Mouse (Mus musculus) hindbrain, embryonic 12.5 days (tissue): ENCODE results near the gene Masp1. TPM values are rescaled to one million over a fixed set of nuclear protein-coding genes. Genes with fewer than 3 reads are reported as not detected.

Experiments used
- ATAC-seq: fragments of 200-750 bp; cut with Nextera tagmentation; 2 replicates; pipeline ENCODE4 v1.8.0; 2017; ENCODE audit warnings: moderate TSS enrichment; ENCODE audit not compliant: low FRiP score
- H3K27ac ChIP-seq: fragments of 300-500 bp; sonication (generic); 2 replicates; pipeline ENCODE4 v1.5.1; 2016; ENCODE audit warnings: mild to moderate bottlenecking
- H3K27me3 ChIP-seq: fragments of 300-500 bp; sonication (generic); 2 replicates; pipeline ENCODE4 v1.6.1; 2016; ENCODE audit warnings: mild to moderate bottlenecking
- H3K36me3 ChIP-seq: fragments of 300-500 bp; sonication (generic); 2 replicates; pipeline ENCODE4 v1.6.1; 2016; ENCODE audit warnings: mild to moderate bottlenecking
- H3K4me1 ChIP-seq: fragments of 300-500 bp; sonication (generic); 2 replicates; pipeline ENCODE4 v1.6.1; 2016
- H3K4me2 ChIP-seq: fragments of 300-500 bp; sonication (generic); replicated peaks from 2 replicates; pipeline ENCODE4 v1.6.1; 2016; ENCODE audit warnings: mild to moderate bottlenecking
- H3K4me3 ChIP-seq: fragments of 300-500 bp; sonication (generic); 2 replicates; pipeline ENCODE4 v1.5.1; 2016; ENCODE audit warnings: mild to moderate bottlenecking
- H3K9ac ChIP-seq: fragments of 300-500 bp; sonication (generic); 2 replicates; pipeline ENCODE4 v1.6.1; 2016; ENCODE audit warnings: mild to moderate bottlenecking, moderate library complexity
- H3K9me3 ChIP-seq: fragments of 300-500 bp; sonication (generic); replicated peaks from 2 replicates; pipeline ENCODE4 v1.6.1; 2016; ENCODE audit warnings: mild to moderate bottlenecking
- WGBS: fragments of 180-500 bp; shearing (Covaris S2); methylation state at CpG from one replicate; pipeline ENCODE4 v1.1.7; 2016; 5-methylcytosine and 5-hydroxymethylcytosine counted together
- polyA plus RNA-seq: library from polyadenylated mRNA; unstranded; fragments of >200 nt; fragmentation: Nextera tagmentation; extraction: Ambion mirVana; gene quantifications from 2 replicates; pipeline ENCODE4 v1.2.1, GENCODE M21; 2016

Masp1 gene
- polyA plus RNA-seq, 1 experiment from 2014 or later, result 31.9 TPM

DNA sequence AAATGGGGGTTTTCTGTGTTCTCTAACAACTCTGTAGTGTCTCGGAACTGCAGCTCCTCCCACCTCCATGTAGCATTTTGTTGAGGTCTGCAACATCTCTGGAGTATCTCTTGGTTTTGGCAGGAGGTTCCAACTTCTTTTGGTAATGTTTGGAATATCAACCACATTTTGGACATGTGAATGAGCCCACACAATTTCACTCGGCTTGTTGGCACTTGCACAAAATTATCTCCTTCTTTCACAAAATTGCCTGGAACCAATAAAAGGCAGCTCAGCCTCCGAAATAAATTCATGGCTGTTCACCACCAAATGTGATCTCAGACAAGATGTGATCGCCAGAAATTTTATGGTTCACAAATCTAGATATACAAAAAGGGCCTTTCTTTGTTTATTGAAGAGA lies 8.6 kb upstream of the Masp1 start:
- no peak overlapping the region for H3K9ac ChIP-seq
- H3K27ac ChIP-seq, result no peak overlapping the region
- no peak overlapping the region for H3K4me3 ChIP-seq
- no peaks in the 10 kb centered on the region for H3K36me3 ChIP-seq
- H3K4me1 ChIP-seq, result no peaks in the 10 kb centered on the region
- WGBS, result 89% methylated on average over 4 of the region's 4 CpGs
- no peaks in the 10 kb centered on the region for H3K27me3 ChIP-seq
- no peak for ATAC-seq
- no peaks in the 10 kb centered on the region for H3K9me3 ChIP-seq
- no peak overlapping the region for H3K4me2 ChIP-seq

GRCm38 (mm10) chr16:23522081-23522480 lies 1.5 kb upstream of the Masp1 start:
- Histone ChIP-seq H3K4me3 (no peak overlapping the region), H3K4me2 (no peak overlapping the region), H3K9ac (no peak overlapping the region), H3K27ac (no peak overlapping the region), H3K4me1 (peaks cover 48% of the 10 kb centered on the region), H3K27me3 (no peaks in the 10 kb centered on the region), H3K36me3 (no peaks in the 10 kb centered on the region), H3K9me3 (no peaks in the 10 kb centered on the region)
- ATAC-seq, result no peak
- 84% methylated on average over 5 of the region's 5 CpGs for WGBS

DNA sequence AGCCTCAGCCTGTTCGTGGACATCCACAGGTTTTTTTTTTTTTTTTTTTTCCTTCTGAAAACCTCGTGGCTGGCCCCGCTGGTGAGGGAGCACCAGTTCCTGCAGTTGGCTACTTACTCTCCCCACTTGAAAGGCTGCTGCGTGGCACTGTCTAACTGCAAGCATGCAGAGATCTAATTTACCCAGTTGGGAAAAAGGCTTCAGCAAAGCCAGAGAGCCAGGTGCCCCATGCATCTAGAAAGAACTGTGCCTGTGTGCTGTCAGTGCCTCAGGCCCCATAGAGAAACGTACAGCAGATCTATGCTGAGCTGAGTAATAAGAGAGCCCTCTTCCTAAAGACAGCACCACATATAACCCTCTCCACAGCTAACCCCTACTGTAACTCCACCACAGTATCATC lies 477 bp upstream of the Masp1 start:
- Histone ChIP-seq H3K4me1 (peaks cover 52% of the 10 kb centered on the region), H3K4me3 (no peak overlapping the region)

GRCm38 (mm10) chr16:23519771-23520170 lies 844 bp downstream of the Masp1 start:
- peaks cover 54% of the 10 kb centered on the region for H3K4me1 ChIP-seq
- H3K36me3 ChIP-seq, result no peaks in the 10 kb centered on the region
- peak overlapping the region; percentile 78 for H3K9ac ChIP-seq
- no peaks in the 10 kb centered on the region for H3K9me3 ChIP-seq
- no peaks in the 10 kb centered on the region for H3K27me3 ChIP-seq
- peak overlapping the region; percentile 74 for H3K4me2 ChIP-seq
- H3K4me3 ChIP-seq, result peak overlapping the region; percentile 47
- peak overlapping the region; percentile 92 for H3K27ac ChIP-seq
- ATAC-seq, result no peak
- 11% methylated on average over 1 of the region's 1 CpGs for WGBS

More for the DNA sequence above, 477 bp upstream of the Masp1 start:
- Histone ChIP-seq H3K9ac (no peak overlapping the region), H3K27me3 (no peaks in the 10 kb centered on the region), H3K4me2 (peak overlapping the region; percentile 74), H3K27ac (peak overlapping the region; percentile 92), H3K36me3 (no peaks in the 10 kb centered on the region), H3K9me3 (no peaks in the 10 kb centered on the region)
- 12% methylated on average over 5 of the region's 5 CpGs for WGBS
- no peak for ATAC-seq

GRCm38 (mm10) chr16:23518567-23519369 lies 1.8 kb downstream of the Masp1 start:
- Histone ChIP-seq H3K27ac (no peak overlapping the region), H3K4me2 (peak overlapping the region; percentile 74), H3K36me3 (no peaks in the 10 kb centered on the region), H3K4me3 (peak overlapping the region; percentile 47), H3K9ac (no peak overlapping the region), H3K27me3 (no peaks in the 10 kb centered on the region), H3K4me1 (peaks cover 54% of the 10 kb centered on the region), H3K9me3 (no peaks in the 10 kb centered on the region)
- WGBS, result 68% methylated on average over 10 of the region's 10 CpGs
- ATAC-seq, result 0 out of 2 replicates have a peak, but pooled peaks have one; percentile 5

- Histone ChIP-seq H3K9ac (no peak overlapping the region), H3K27me3 (no peaks in the 10 kb centered on the region), H3K4me1 (peaks cover 51% of the 10 kb centered on the region), H3K27ac (peak overlapping the region; percentile 41; the same call in 1 of the 2 replicates), H3K36me3 (no peaks in the 10 kb centered on the region), H3K4me3 (peak overlapping the region; percentile 0; the same call in 1 of the 2 replicates), H3K4me2 (peak overlapping the region; percentile 26), H3K9me3 (no peaks in the 10 kb centered on the region)
- WGBS, result 75% methylated on average over 20 of the region's 20 CpGs
- no peak for ATAC-seq
These were observed 2.7 kb downstream of the Masp1 start for GRCm38 (mm10) chr16:23517754-23518566.

DNA sequence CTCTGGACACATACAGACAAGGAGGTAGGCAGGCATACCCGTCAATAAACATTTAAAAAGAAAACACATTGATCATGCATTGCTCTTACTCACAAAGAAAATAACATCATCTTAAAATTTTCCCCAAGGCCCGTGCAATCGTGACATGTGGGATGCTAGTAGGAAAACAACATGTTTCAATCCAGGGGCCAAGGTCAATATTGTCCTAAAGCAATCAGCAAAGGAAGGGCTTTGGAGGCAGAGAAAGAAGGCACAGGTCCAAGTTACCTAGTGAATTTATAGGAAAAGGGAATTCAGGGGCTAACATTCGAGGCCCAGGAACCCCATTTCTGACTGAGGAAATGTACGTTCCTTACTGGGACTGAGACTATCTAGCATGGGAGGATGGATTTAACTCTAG lies 3.4 kb downstream of the Masp1 start:
- 90% methylated on average over 5 of the region's 5 CpGs for WGBS
- peak overlapping the region; percentile 26 for H3K4me2 ChIP-seq
- ATAC-seq, result no peak
- H3K27me3 ChIP-seq, result no peaks in the 10 kb centered on the region
- no peak overlapping the region for H3K9ac ChIP-seq
- peaks cover 4% of the 10 kb centered on the region; the same call in 1 of the 2 replicates for H3K36me3 ChIP-seq
- no peak overlapping the region for H3K27ac ChIP-seq
- H3K4me1 ChIP-seq, result peaks cover 46% of the 10 kb centered on the region
- no peaks in the 10 kb centered on the region for H3K9me3 ChIP-seq
- H3K4me3 ChIP-seq, result no peak overlapping the region

DNA sequence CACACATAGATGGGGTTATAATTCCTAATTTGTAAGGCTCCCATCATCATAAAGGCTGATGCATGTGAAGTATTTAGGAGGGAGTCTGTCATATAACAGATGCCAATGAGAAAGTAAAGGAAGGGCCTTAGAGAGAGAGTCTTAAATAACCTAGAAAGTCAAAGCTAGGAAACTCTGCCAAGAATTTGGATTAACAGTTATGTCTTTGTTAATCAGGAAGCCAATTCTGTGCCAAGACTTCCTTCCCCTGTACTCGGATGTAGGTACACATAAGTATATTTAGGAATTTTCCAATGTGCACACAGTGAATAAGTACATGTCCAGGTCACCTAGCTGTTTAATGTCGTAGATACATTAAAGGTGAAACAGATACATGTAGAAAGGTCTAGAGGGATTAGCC lies 4.0 kb downstream of the Masp1 start:
- Histone ChIP-seq H3K9me3 (no peaks in the 10 kb centered on the region), H3K9ac (no peak overlapping the region), H3K4me3 (no peak overlapping the region), H3K27ac (no peak overlapping the region), H3K4me1 (peaks cover 46% of the 10 kb centered on the region), H3K4me2 (no peak overlapping the region), H3K27me3 (no peaks in the 10 kb centered on the region), H3K36me3 (peaks cover 4% of the 10 kb centered on the region; the same call in 1 of the 2 replicates)
- no peak for ATAC-seq
- 82% methylated on average over 2 of the region's 2 CpGs for WGBS

GRCm38 (mm10) chr16:23515766-23516165 lies 4.8 kb downstream of the Masp1 start:
- H3K27ac ChIP-seq, result no peak overlapping the region
- 86% methylated on average over 3 of the region's 3 CpGs for WGBS
- no peaks in the 10 kb centered on the region for H3K9me3 ChIP-seq
- H3K27me3 ChIP-seq, result no peaks in the 10 kb centered on the region
- no peak overlapping the region for H3K9ac ChIP-seq
- H3K36me3 ChIP-seq, result peaks cover 12% of the 10 kb centered on the region; the same call in 1 of the 2 replicates
- no peak overlapping the region for H3K4me3 ChIP-seq
- no peak for ATAC-seq
- H3K4me2 ChIP-seq, result no peak overlapping the region
- peaks cover 39% of the 10 kb centered on the region for H3K4me1 ChIP-seq

GRCm38 (mm10) chr16:23513401-23513800 lies 7.2 kb downstream of the Masp1 start:
- no peak overlapping the region for H3K4me2 ChIP-seq
- no peak overlapping the region for H3K9ac ChIP-seq
- whole genome bisulfite sequencing, result 89% methylated on average over 1 of the region's 1 CpGs
- H3K4me3 ChIP-seq, result no peak overlapping the region
- no peak for ATAC-seq
- no peaks in the 10 kb centered on the region for H3K27me3 ChIP-seq
- no peaks in the 10 kb centered on the region for H3K9me3 ChIP-seq
- peaks cover 19% of the 10 kb centered on the region for H3K4me1 ChIP-seq
- H3K27ac ChIP-seq, result no peak overlapping the region
- H3K36me3 ChIP-seq, result peaks cover 20% of the 10 kb centered on the region; the same call in 1 of the 2 replicates

DNA sequence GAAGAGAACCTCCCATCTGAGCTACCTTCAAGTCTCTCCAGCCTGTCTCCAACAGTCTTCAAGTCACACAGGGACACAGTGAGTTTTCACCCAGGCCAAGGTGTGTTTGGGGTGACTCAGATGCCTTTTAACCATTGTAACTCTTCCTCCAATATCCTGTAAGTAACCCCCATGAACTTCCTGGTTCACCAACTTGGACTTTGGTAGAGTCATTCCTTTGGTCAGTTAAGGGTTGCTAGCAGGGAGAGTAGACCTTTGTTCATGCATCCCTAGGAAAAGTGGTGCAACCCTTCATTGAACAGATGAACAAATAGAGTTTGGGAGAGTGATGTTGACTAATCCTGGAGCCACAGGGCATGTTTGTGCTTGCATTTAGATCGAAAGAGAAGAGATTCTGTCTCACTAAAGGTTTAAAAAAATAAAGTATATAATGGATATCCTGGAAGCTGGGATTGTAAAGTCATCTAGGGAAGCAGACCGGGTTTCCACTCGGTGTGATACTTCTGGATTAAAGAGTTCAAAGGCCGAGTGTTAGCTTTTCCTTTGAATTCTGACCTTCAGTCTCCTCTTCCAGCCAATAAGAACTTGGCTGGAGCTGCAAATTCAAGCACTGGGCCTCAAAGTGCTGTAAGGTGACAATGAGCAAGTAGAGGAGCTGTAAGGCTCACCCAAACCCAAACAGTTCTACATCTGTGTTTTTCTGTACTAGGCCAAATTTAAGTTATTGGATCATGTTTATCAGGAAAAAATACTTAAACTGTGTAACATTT lies 9.3 kb downstream of the Masp1 start:
- no peak for ATAC-seq
- H3K4me2 ChIP-seq, result no peak overlapping the region
- H3K4me1 ChIP-seq, result peaks cover 5% of the 10 kb centered on the region; the same call in 1 of the 2 replicates
- H3K9me3 ChIP-seq, result no peaks in the 10 kb centered on the region
- no peak overlapping the region for H3K9ac ChIP-seq
- H3K27ac ChIP-seq, result no peak overlapping the region
- H3K4me3 ChIP-seq, result no peak overlapping the region
- no peaks in the 10 kb centered on the region for H3K27me3 ChIP-seq
- WGBS, result 78% methylated on average over 4 of the region's 4 CpGs
- H3K36me3 ChIP-seq, result peaks cover 20% of the 10 kb centered on the region; the same call in 1 of the 2 replicates
